Mouse (Mus musculus) adrenal gland, postnatal 25 days (tissue): Measurements from ENCODE around the gene Fig4. TPM values are rescaled to one million over a fixed set of nuclear protein-coding genes. Genes with fewer than 3 reads are reported as not detected.

Experiments used
- DNase-seq: peaks from one replicate; pipeline ENCODE4 v3.0.0; 2021; ENCODE audit warnings: mixed read lengths
- long read RNA-seq: library from polyadenylated mRNA; stranded (forward); transcript quantifications from one replicate; pipeline ENCODE4 v2.0.0, GENCODE M21; 2021
- total RNA-seq: library from RNA; stranded (reverse); gene quantifications from 2 replicates; pipeline ENCODE4 v1.2.3, GENCODE M21; 2021

Fig4 gene
- total RNA-seq: 16.7 and 22.8 TPM in 2 replicates
- long read RNA-seq, transcript Fig4-201 (23 exons, 3,282 nt): major isoform, 12 of 22 reads
- long read RNA-seq, partial matches to known transcripts: 7 of 22 reads
- long read RNA-seq, other reads (novel, unspliced or antisense): 3 of 22 reads

GRCm38 (mm10) chr10:41302689-41303431 lies at the start of gene Fig4:
Fig4 (minus strand) TSS chr10:41303260.
- peak; percentile 87 for DNase-seq

- no peak for DNase-seq
Measured at GRCm38 (mm10) chr10:41341346-41341745, 38.3 kb upstream of the Fig4 start.

GRCm38 (mm10) chr10:41332533-41333043 lies 29.5 kb upstream of the Fig4 start:
- DNase-seq: no peak

GRCm38 (mm10) chr10:41315866-41316265 lies 12.8 kb upstream of the Fig4 start:
- no peak for DNase-seq

DNA sequence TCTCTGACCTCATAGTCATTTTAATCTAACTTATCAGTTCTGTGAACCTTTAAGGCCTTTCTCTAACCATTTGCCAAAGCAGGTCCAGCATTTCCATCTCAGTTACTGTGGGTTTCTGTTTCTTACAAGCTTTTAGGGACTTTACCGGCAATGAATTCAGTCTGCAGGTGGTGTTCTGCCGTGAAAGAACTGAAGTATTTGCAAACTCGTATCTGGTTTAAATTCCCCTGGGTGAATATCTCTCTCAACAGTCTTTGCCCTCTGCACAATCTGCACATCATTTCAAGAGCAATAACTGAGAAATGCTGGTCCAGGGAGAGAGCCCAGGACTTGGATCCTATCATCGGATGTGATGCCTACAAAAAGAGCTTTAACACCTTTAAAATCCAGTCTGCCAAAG lies 5.1 kb upstream of the Fig4 start:
- no peak for DNase-seq

- DNase-seq: no peak
Measured at GRCm38 (mm10) chr10:41304961-41305455, 1.9 kb upstream of the Fig4 start.

- peak; percentile 87 for DNase-seq
Measured at GRCm38 (mm10) chr10:41303639-41304444, 782 bp upstream of the Fig4 start, which contains the start of gene Ak9. Ak9 (plus strand) TSS chr10:41303980.

GRCm38 (mm10) chr10:41300161-41300560 lies 2.9 kb downstream of the Fig4 start:
- no peak for DNase-seq

- DNase-seq: no peak
Measured at GRCm38 (mm10) chr10:41295145-41295544, 7.9 kb downstream of the Fig4 start.

DNA sequence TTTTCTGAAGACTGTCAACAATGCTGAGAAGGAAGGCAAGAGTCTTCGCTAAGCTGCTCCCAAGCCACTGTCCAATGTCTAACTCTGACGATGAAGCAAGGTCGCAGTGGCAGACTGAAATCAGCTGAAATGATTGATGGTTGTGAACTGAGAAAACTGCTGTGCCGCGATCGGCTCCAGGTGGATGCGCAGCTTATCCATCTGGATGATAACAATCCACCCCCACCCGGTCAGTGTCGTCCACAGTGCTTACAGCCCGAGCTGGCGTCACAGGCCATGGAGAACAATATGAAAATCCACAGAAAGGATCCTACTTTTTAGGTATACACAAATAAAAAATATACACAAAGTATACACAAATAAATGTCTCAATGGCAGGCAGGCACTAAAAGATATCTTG lies 8.3 kb downstream of the Fig4 start:
- DNase-seq: no peak

GRCm38 (mm10) chr10:41293019-41293418 lies 10.0 kb downstream of the Fig4 start:
- no peak for DNase-seq

DNA sequence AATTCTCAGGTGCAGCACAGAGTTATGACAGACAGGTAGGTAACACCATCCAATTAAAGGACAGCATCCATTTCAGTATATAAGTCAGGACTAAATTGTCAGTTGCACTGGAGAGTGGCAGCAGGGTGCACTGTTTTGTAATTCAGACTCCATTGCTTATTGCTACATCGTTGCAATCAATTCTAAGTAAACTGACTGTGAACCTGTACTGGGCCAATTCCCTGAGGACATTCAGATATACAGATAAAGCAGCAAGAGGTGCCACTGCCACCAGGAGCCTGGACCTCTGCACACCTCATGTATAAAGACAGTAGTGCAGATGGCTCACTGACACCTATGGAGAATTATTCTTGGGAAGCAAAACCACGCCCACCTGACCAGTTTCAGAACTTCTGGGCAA lies 12.0 kb downstream of the Fig4 start:
- no peak for DNase-seq

DNA sequence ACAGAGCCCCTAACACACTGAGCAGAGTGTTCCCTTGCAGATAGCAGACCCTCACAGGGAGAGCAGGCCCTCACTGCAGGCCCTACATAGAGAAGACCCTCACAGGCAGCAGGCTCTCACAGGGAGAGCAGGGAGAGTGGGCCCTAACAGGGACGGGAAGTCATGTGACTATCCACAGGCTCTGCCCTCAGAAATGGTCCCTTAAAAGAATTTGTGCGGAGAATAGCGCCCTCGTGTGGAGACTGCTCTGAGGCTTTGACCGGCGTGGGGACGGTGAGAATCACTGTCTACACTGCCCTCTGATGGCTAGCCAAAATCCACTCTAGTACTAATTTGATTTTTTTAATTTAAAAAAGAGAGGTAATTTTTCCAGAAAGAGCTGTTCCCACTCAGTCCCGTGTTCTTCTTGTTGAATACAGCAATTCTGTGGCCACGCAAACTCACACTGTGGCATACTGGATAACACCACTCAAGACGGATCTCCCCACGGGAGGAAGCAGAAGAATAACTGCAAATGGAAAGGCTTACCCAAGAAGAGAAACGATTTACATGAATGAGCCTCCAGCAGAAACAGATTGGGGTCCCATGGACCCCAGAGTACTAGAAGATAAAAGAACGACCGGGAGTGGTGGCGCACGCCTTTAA lies 14.2 kb downstream of the Fig4 start:
- peak; percentile 77 for DNase-seq

DNA sequence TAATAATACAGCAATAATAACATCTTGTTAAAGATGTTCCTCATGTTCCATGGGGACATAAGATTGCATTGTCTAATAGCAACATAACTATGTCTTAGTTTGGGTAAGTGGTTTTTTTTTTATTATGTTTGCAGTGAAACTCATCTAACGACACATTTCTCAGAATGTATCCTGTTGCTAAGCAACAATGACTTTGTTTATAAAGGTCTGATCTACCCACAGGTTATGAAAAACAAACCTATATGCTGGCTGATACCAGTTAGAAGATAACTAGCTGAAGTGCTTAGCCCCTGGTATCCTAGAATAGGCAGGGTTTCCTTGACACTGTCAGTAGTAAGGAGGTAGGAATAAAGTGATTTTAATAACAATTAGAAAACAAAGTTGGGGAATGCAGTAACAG lies 15.0 kb downstream of the Fig4 start:
- DNase-seq: no peak

- no peak for DNase-seq
Measured at GRCm38 (mm10) chr10:41287618-41288017, 15.4 kb downstream of the Fig4 start.

DNA sequence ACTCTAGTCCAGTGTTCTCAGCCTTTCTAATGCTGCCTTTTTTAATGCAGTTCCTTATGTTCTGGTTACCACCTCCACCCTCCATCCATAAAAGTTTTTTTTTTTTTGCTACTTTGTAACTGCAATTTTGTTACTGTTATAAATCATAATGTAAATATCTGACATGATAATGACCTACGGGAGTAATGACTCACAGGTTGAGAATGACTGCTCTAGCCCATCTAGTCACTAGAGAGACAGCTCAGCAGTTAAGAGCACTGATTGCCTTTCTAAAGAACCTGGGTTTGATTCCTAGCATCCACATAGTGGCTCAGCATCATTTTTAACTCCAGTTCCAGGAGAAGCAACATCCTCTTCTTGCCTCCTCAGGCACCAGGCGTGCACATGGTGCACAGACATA lies 21.0 kb downstream of the Fig4 start:
- no peak for DNase-seq

DNA sequence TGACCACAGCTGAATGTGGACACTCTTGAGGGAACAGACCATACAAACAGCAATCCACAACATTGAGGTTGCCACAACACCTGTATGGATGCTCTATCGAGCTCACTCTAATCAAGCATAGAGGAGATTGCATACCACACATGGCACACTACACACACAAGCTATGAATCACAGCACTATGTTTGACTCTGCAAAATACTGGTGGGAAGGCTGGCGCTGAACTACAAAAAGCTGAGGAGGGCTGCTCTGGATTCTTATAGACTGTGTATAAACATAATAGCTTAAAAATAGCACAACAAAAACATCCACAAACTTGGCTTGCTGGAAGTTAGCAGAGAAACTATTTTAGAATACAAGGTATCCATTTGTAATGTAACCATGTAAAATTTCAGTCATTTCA lies 22.3 kb downstream of the Fig4 start:
- DNase-seq: no peak

DNA sequence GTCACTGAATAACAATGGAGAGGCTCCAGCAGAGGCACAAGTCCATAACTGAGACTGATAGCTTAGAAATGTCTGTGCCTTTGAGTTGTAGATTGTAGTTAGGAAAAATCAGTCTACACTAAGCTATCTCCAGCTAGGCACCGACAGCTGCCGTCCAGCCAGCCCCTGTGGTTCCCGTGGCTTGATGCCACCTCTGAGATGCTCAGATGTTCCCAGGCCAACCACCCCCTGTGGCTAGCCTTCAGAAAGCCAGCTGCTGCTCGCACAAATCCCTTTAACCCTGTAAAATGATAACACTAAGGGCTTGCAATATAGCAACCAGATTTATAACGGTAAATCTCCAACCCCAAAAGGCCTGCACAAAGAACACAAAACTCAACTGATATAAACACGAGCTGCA lies 22.9 kb downstream of the Fig4 start:
- DNase-seq: no peak

GRCm38 (mm10) chr10:41278808-41279207 lies 24.3 kb downstream of the Fig4 start:
- no peak for DNase-seq

DNA sequence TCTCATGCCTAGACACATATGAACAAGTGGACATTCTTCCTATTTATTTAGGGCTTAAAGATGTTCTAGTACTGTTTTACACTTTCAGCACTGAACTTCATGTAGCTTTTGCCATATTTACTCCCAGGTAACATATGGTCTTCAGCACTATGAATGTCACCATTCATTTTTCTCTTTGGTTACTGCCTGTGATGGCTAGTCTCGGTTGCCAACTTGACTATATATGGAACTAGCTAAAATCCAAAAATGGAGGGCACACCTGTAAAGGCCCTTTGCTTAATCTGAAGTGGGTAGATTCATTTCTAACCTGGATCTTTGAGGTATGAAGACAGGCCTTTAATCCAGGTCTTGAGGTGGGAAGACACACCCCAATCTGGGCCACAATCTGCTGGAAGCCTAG lies 28.2 kb downstream of the Fig4 start:
- no peak for DNase-seq

- peak; percentile 20 for DNase-seq
Measured at GRCm38 (mm10) chr10:41271860-41272259, 31.2 kb downstream of the Fig4 start.

DNA sequence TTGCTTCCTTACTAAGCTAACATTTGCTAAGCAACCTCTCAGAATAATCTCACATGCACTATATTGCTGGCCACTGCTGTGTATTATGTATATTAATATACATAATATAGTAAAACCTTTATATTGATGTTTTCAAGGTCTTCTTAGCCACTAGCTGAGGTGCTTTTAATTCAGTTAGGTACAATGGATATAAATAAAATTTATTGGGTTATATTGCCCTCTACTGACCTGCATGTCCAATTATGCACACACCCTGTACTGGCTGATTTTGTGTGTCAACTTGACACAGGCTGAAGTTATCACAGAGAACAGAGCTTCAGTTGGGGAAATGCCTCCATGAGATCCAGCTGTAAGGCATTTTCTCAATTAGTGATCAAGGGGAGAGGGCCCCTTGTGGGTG lies 41.2 kb downstream of the Fig4 start:
- DNase-seq: no peak
